Mouse (Mus musculus): ENCODE measurements around the gene Mark4. TPM values are rescaled to one million over a fixed set of nuclear protein-coding genes. Genes with fewer than 3 reads are reported as not detected.
A peak's percentile ranks its signal among the peaks of the same experiment; 100 is the strongest.

Mark4 gene
- polyA plus RNA-seq, 1 experiment = 14.1 TPM

DNA sequence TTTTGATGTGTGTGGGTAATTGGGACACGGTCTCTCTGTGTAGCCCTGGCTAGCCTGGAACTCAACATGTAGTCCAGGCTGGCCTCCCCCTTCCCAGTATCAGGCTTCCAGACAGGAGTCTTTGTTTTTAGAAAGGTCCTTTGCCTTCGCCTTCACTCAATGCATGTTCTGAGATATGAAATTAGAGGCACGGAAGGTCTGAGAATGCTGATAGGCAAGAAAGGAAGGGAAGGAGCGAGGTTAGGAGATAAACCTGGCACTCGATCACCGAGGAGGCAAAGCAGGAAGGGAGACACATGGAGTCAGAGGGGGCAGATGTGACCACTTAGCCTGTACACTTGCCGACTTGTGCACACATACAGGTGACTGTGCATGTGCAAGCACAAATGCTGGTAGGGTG lies 27.9 kb upstream of the Mark4 start:
- peaks cover 6% of the 10 kb centered on the region for H3K4me1 ChIP-seq (ENCODE audit: control insufficient read depth, insufficient read depth, low read length)
- H3K4me3 ChIP-seq (ENCODE audit: control insufficient read depth, low read depth, low read length) = no peak overlapping the region
- no peak overlapping the region for H3K27ac ChIP-seq (ENCODE audit: control insufficient read depth, insufficient read depth, low read depth, low read length)
- TF ChIP-seq CTCF (IDR thresholded peaks at IDR 0.05; ENCODE audit: control insufficient read depth, insufficient read depth, insufficient replicate concordance, low read depth, low read length) (no peak), POLR2A (IDR thresholded peaks at IDR 0.05; ENCODE audit: control insufficient read depth, low read depth, low read length) (no peak)
- no peaks in the 10 kb centered on the region for H3K36me3 ChIP-seq (ENCODE audit: control insufficient read depth, insufficient read depth, low read length)
- H3K27me3 ChIP-seq (ENCODE audit: control insufficient read depth, insufficient read depth, low read length) = no peaks in the 10 kb centered on the region

- Histone ChIP-seq H3K27ac (ENCODE audit: control insufficient read depth, insufficient read depth, low read depth, low read length) (no peak overlapping the region), H3K4me1 (ENCODE audit: control insufficient read depth, insufficient read depth, low read length) (peaks cover 12% of the 10 kb centered on the region), H3K27me3 (ENCODE audit: control insufficient read depth, insufficient read depth, low read length) (no peaks in the 10 kb centered on the region), H3K4me3 (ENCODE audit: control insufficient read depth, low read depth, low read length) (no peak overlapping the region), H3K36me3 (ENCODE audit: control insufficient read depth, insufficient read depth, low read length) (no peaks in the 10 kb centered on the region)
- no peak for TF ChIP-seq CTCF (IDR thresholded peaks at IDR 0.05; ENCODE audit: control insufficient read depth, insufficient read depth, insufficient replicate concordance, low read depth, low read length)
- TF ChIP-seq POLR2A (IDR thresholded peaks at IDR 0.05; ENCODE audit: control insufficient read depth, low read depth, low read length) = no peak
Measured at GRCm38 (mm10) chr7:19485488-19485887, 26.9 kb upstream of the Mark4 start.

DNA sequence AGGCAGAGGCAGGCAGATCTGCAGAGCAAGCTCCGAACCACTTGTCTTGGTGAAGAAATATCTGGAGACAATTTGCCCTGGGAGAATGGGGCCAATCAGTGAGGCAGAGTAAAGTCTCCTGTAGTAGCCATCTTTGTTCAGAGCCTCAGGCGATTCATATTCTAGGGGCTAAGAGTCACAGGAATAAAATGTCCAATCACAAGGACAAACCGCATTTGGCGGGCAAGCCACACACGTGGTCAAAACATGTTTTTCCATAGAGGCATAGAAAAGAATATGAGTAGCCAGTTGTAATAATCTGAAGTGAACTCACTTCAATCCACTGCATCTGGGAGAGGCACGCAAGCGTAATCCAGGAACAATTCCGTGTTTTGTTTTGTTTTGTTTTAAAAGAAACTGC lies 24.7 kb upstream of the Mark4 start:
- Histone ChIP-seq H3K27ac (ENCODE audit: control insufficient read depth, insufficient read depth, low read depth, low read length) (no peak overlapping the region), H3K4me3 (ENCODE audit: control insufficient read depth, low read depth, low read length) (no peak overlapping the region), H3K36me3 (ENCODE audit: control insufficient read depth, insufficient read depth, low read length) (no peaks in the 10 kb centered on the region), H3K27me3 (ENCODE audit: control insufficient read depth, insufficient read depth, low read length) (no peaks in the 10 kb centered on the region), H3K4me1 (ENCODE audit: control insufficient read depth, insufficient read depth, low read length) (peaks cover 10% of the 10 kb centered on the region; the same call in 1 of the 2 replicates)
- no peak for TF ChIP-seq POLR2A (IDR thresholded peaks at IDR 0.05; ENCODE audit: control insufficient read depth, low read depth, low read length)
- no peak for TF ChIP-seq CTCF (IDR thresholded peaks at IDR 0.05; ENCODE audit: control insufficient read depth, insufficient read depth, insufficient replicate concordance, low read depth, low read length)

- Histone ChIP-seq H3K36me3 (ENCODE audit: control insufficient read depth, insufficient read depth, low read length) (no peaks in the 10 kb centered on the region), H3K27me3 (ENCODE audit: control insufficient read depth, insufficient read depth, low read length) (no peaks in the 10 kb centered on the region), H3K27ac (ENCODE audit: control insufficient read depth, insufficient read depth, low read depth, low read length) (no peak overlapping the region), H3K4me3 (ENCODE audit: control insufficient read depth, low read depth, low read length) (no peak overlapping the region), H3K4me1 (ENCODE audit: control insufficient read depth, insufficient read depth, low read length) (peaks cover 19% of the 10 kb centered on the region)
- no peak for TF ChIP-seq CTCF (IDR thresholded peaks at IDR 0.05; ENCODE audit: control insufficient read depth, insufficient read depth, insufficient replicate concordance, low read depth, low read length)
- TF ChIP-seq POLR2A (IDR thresholded peaks at IDR 0.05; ENCODE audit: control insufficient read depth, low read depth, low read length) = no peak
Measured at GRCm38 (mm10) chr7:19477624-19478384, 19.2 kb upstream of the Mark4 start.

DNA sequence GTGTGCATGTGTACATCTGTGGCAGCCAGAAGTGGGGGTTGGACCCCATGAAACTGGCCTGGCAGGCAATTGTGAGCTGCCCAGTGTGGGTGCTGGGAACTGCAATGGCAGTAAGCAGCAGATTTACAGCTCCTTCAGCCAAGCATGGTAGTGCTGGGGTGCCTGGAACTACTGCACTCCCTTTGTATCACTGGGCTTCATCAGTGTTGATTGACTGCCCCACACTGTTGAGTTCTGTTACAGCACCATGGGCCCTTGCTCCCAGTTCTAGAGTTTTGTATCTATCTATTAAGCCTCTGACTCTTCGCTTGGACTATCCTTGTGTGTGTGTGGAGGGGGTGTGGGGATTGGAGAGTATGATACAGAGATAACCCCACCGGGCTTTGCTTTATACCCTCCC lies 18.5 kb upstream of the Mark4 start:
- H3K4me3 ChIP-seq (ENCODE audit: control insufficient read depth, low read depth, low read length) = no peak overlapping the region
- no peak overlapping the region for H3K27ac ChIP-seq (ENCODE audit: control insufficient read depth, insufficient read depth, low read depth, low read length)
- H3K36me3 ChIP-seq (ENCODE audit: control insufficient read depth, insufficient read depth, low read length) = no peaks in the 10 kb centered on the region
- TF ChIP-seq POLR2A (IDR thresholded peaks at IDR 0.05; ENCODE audit: control insufficient read depth, low read depth, low read length) (no peak), CTCF (IDR thresholded peaks at IDR 0.05; ENCODE audit: control insufficient read depth, insufficient read depth, insufficient replicate concordance, low read depth, low read length) (no peak; the same call in 1 of the 2 replicates)
- peaks cover 19% of the 10 kb centered on the region for H3K4me1 ChIP-seq (ENCODE audit: control insufficient read depth, insufficient read depth, low read length)
- H3K27me3 ChIP-seq (ENCODE audit: control insufficient read depth, insufficient read depth, low read length) = no peaks in the 10 kb centered on the region

GRCm38 (mm10) chr7:19473875-19474443 lies 15.3 kb upstream of the Mark4 start:
- Histone ChIP-seq H3K36me3 (ENCODE audit: control insufficient read depth, insufficient read depth, low read length) (no peaks in the 10 kb centered on the region), H3K4me1 (ENCODE audit: control insufficient read depth, insufficient read depth, low read length) (peaks cover 22% of the 10 kb centered on the region), H3K27me3 (ENCODE audit: control insufficient read depth, insufficient read depth, low read length) (no peaks in the 10 kb centered on the region), H3K4me3 (ENCODE audit: control insufficient read depth, low read depth, low read length) (peak overlapping the region; percentile 85), H3K27ac (ENCODE audit: control insufficient read depth, insufficient read depth, low read depth, low read length) (0 out of 2 replicates have a peak overlapping the region, but pooled peaks have one; percentile 3)
- no peak for TF ChIP-seq CTCF (IDR thresholded peaks at IDR 0.05; ENCODE audit: control insufficient read depth, insufficient read depth, insufficient replicate concordance, low read depth, low read length)
- TF ChIP-seq POLR2A (IDR thresholded peaks at IDR 0.05; ENCODE audit: control insufficient read depth, low read depth, low read length) = no peak; the same call in 1 of the 2 replicates

GRCm38 (mm10) chr7:19472403-19472802 lies 13.8 kb upstream of the Mark4 start:
- H3K36me3 ChIP-seq (ENCODE audit: control insufficient read depth, insufficient read depth, low read length) = no peaks in the 10 kb centered on the region
- H3K4me3 ChIP-seq (ENCODE audit: control insufficient read depth, low read depth, low read length) = no peak overlapping the region
- H3K27me3 ChIP-seq (ENCODE audit: control insufficient read depth, insufficient read depth, low read length) = no peaks in the 10 kb centered on the region
- no peak for TF ChIP-seq CTCF (IDR thresholded peaks at IDR 0.05; ENCODE audit: control insufficient read depth, insufficient read depth, insufficient replicate concordance, low read depth, low read length)
- TF ChIP-seq POLR2A (IDR thresholded peaks at IDR 0.05; ENCODE audit: control insufficient read depth, low read depth, low read length) = no peak
- no peak overlapping the region for H3K27ac ChIP-seq (ENCODE audit: control insufficient read depth, insufficient read depth, low read depth, low read length)
- H3K4me1 ChIP-seq (ENCODE audit: control insufficient read depth, insufficient read depth, low read length) = peaks cover 24% of the 10 kb centered on the region
